Mouse (Mus musculus) limb, embryonic 11.5 days (tissue): ENCODE results near the gene Gm12184. TPM values are rescaled to one million over a fixed set of nuclear protein-coding genes. Genes with fewer than 3 reads are reported as not detected.

Experiments used
- ATAC-seq: fragments of 200-750 bp; cut with Nextera tagmentation; 2 replicates; pipeline ENCODE4 v1.8.0; 2017; ENCODE audit warnings: low read depth; ENCODE audit not compliant: insufficient number of reproducible peaks, low FRiP score, low TSS enrichment
- DNase-seq: peaks from one replicate; pipeline ENCODE4 v3.0.0-alpha.2; 2015; ENCODE audit warnings: low spot score
- H3K27ac ChIP-seq: fragments of 300-500 bp; sonication (generic); replicated peaks from 2 replicates; pipeline ENCODE4 v1.5.1; 2014; ENCODE audit warnings: low read depth, mild to moderate bottlenecking, low read length
- H3K27me3 ChIP-seq: fragments of 300-500 bp; sonication (generic); 2 replicates; pipeline ENCODE4 v1.6.1; 2014; ENCODE audit warnings: mild to moderate bottlenecking, low read length, mixed read lengths; ENCODE audit not compliant: control insufficient read depth, insufficient read depth
- H3K36me3 ChIP-seq: fragments of 300-500 bp; sonication (generic); 2 replicates; pipeline ENCODE4 v1.6.1; 2014; ENCODE audit warnings: mild to moderate bottlenecking, low read length, moderate library complexity, mixed read lengths; ENCODE audit not compliant: control insufficient read depth, insufficient read depth
- H3K4me1 ChIP-seq: fragments of 300-500 bp; sonication (generic); 2 replicates; pipeline ENCODE4 v1.6.1; 2014; ENCODE audit warnings: low read length, mixed read lengths; ENCODE audit not compliant: control insufficient read depth, insufficient read depth
- H3K4me2 ChIP-seq: fragments of 300-500 bp; sonication (generic); 2 replicates; pipeline ENCODE4 v1.6.1; 2014; ENCODE audit warnings: low read depth, mild to moderate bottlenecking, moderate library complexity; ENCODE audit not compliant: severe bottlenecking
- H3K4me3 ChIP-seq: fragments of 300-500 bp; sonication (generic); 2 replicates; pipeline ENCODE4 v1.5.1; 2014; ENCODE audit warnings: low read depth, low read length
- H3K9ac ChIP-seq: fragments of 300-500 bp; sonication (generic); 2 replicates; pipeline ENCODE4 v1.6.1; 2014; ENCODE audit warnings: mild to moderate bottlenecking, low read length
- H3K9me3 ChIP-seq: fragments of 300-500 bp; sonication (generic); 2 replicates; pipeline ENCODE4 v1.6.1; 2016; ENCODE audit warnings: low read length; ENCODE audit not compliant: control insufficient read depth
- WGBS: fragments of 180-500 bp; shearing (Covaris S2); extraction: QIAGEN DNeasy Blood & Tissue Kit; methylation state at CpG from one replicate; pipeline ENCODE4 v1.1.7; 2014; 5-methylcytosine and 5-hydroxymethylcytosine counted together
- polyA plus RNA-seq: library from polyadenylated mRNA; unstranded; fragments of >200 nt; fragmentation: Nextera tagmentation; extraction: Ambion mirVana; gene quantifications from 2 replicates; pipeline ENCODE4 v1.2.1, GENCODE M21; 2014

Gm12184 gene
- polyA plus RNA-seq, 1 experiment from 2014 or later: 9.4 TPM

DNA sequence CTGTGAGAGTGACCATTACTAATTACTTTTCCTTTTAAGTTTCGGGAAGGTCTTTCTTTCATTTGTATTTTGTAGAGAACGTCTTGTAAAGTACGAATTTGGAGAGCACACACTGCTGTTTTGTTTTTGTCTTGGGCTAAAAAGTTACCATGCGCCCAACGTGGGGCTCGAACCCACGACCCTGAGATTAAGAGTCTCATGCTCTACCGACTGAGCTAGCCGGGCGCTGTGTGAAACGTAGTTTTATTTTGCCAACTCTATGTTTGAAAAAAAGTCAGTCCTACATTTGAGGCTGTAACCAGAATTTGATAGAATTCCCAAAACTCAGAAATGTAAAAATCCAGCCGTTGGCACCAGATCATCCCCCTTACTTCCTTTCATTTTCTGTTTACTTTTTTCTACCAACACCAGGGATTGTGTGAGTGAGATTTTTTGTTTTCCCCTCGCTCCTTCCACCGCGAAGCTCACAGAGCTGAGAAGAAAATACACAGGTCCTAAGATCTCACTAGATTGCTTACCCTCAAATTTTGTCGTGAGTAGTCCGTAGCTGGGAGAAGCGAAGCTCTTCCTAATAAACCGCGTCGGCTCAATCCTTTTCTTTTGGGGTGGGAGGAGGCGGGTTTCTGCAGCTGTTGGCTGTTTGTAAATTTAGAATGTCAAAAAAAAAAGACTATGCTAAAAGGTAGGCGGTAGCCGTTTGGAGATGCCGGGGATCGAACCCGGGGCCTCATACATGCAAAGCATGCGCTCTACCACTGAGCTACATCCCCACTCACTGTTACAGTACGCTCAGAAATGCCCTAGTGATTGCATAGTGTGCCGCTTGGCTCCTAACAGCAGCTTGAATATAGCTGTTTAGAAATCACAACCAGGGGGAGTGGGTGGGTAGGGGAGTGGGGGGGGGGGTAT lies 7.5 kb upstream of the Gm12184 start:
- Histone ChIP-seq H3K36me3 (no peaks in the 10 kb centered on the region), H3K27me3 (peaks cover 5% of the 10 kb centered on the region), H3K4me3 (peak overlapping the region; percentile 55), H3K9ac (no peak overlapping the region), H3K9me3 (no peaks in the 10 kb centered on the region), H3K4me2 (peak overlapping the region; percentile 54), H3K27ac (no peak overlapping the region), H3K4me1 (no peaks in the 10 kb centered on the region)
- peak; percentile 87 for ATAC-seq
- under 1% methylated on average over 30 of the region's 30 CpGs for WGBS
- DNase-seq: peak; percentile 97

DNA sequence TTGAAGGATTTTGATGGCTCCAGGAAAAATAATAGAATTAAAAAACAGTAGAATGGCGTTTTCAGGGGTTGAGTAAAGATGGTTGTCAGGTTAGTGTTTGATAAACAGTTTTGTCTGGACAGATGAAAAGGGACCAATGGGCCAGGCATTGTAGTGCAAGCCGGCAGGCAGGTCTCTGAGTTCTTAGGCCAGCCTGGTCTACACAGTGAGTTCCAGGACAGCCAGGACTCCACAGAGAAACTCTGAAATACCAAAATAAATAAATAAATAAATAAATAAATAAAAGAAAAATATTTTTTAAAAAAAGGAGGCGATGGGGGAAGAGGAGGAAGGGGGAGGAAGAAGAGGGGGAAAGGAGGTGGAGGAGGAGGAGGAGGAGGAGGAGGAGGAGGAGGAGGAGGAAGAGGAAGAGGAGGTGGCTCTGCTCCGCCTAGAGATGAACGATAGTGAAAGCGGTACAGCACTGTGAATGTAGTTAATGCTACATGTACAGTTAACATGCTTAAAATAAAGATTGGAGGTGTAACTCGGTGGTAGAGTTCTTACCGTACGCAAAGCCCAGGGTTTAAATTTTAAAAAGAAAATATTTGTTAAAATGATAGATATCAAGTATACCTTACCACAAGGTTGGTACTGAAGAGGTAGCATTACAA lies 6.7 kb upstream of the Gm12184 start:
- no peaks in the 10 kb centered on the region for H3K36me3 ChIP-seq
- peak overlapping the region; percentile 22 for H3K4me2 ChIP-seq
- peak overlapping the region; percentile 55; the same call in 1 of the 2 replicates for H3K4me3 ChIP-seq
- H3K27me3 ChIP-seq: peaks cover 5% of the 10 kb centered on the region
- H3K9ac ChIP-seq: no peak overlapping the region
- no peaks in the 10 kb centered on the region for H3K9me3 ChIP-seq
- DNase-seq (no peak), ATAC-seq (no peak)
- H3K4me1 ChIP-seq: no peaks in the 10 kb centered on the region
- H3K27ac ChIP-seq: no peak overlapping the region
- 48% methylated on average over 8 of the region's 9 CpGs for WGBS

DNA sequence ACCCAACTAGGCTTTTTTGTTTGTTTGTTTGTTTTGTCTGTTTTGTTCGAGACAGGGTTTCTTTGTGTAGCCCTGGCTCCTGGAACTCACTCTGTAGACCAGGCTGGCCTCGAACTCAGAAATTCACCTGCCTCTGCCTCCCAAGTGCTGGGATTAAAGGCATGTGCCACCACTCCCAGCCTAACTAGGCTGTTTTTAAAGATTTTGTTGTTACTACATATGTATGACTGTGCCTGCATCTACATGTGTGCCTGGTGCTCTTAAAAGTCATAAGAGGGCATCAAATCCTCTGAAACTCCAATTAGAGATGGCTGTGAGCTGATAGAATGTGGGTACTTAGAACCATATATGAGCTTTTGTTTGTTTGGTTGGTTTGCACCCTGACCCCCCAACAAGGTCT lies 4.8 kb upstream of the Gm12184 start:
- 81% methylated on average over 2 of the region's 2 CpGs for WGBS
- ATAC-seq (no peak), DNase-seq (no peak)
- Histone ChIP-seq H3K4me3 (no peak overlapping the region), H3K4me2 (no peak overlapping the region), H3K36me3 (no peaks in the 10 kb centered on the region), H3K27ac (no peak overlapping the region), H3K9ac (no peak overlapping the region), H3K4me1 (no peaks in the 10 kb centered on the region), H3K27me3 (peaks cover under 1% of the 10 kb centered on the region), H3K9me3 (no peaks in the 10 kb centered on the region)

DNA sequence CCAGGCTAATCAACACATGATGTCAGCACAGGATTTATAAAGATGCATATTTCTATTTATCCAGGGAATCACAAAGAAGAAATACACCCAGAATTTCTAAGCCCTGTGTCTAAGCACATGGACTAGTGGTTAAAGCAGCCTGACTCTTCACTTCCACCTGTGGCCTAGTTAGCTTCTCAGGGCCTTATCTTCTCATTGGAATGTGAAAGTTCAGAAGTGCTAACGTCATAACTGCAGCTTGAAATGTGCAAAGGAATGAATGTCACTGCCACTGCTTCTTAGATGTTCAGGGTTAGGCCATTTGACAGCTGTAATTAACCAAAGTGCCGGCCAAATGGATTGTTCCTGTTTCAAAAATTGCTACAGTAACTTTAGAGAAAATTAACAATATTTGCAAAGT lies 3.8 kb upstream of the Gm12184 start:
- H3K9me3 ChIP-seq: no peaks in the 10 kb centered on the region
- no peaks in the 10 kb centered on the region for H3K4me1 ChIP-seq
- no peak overlapping the region for H3K27ac ChIP-seq
- ATAC-seq: no peak
- H3K36me3 ChIP-seq: no peaks in the 10 kb centered on the region
- no peak overlapping the region for H3K4me3 ChIP-seq
- 68% methylated on average over 2 of the region's 2 CpGs for WGBS
- H3K9ac ChIP-seq: no peak overlapping the region
- DNase-seq: no peak
- H3K27me3 ChIP-seq: no peaks in the 10 kb centered on the region
- no peak overlapping the region for H3K4me2 ChIP-seq

DNA sequence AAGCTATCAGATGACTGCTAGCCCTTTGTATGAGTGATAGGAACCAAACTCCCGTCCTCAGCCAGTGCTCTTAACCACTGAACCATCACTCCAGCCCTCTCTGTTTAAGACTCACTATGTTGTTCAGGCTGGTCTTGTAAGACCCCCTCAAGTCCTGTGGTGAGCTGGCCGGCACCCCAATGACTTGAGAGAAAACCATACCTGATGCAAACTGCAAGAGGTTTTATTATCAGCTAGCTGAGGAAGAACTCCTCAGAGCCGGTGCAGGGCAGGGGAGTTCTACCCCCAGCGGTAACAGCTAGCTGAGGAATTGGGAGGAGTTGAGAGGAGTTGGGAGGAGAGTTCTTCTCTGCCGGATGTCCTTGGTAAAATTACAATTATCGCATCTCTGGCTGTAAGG lies 1.5 kb upstream of the Gm12184 start:
- H3K9me3 ChIP-seq: no peaks in the 10 kb centered on the region
- H3K4me3 ChIP-seq: no peak overlapping the region
- DNase-seq (no peak), ATAC-seq (no peak)
- no peak overlapping the region for H3K4me2 ChIP-seq
- no peaks in the 10 kb centered on the region for H3K4me1 ChIP-seq
- WGBS: 81% methylated on average over 6 of the region's 6 CpGs
- H3K27ac ChIP-seq: no peak overlapping the region
- no peak overlapping the region for H3K9ac ChIP-seq
- H3K27me3 ChIP-seq: 0 out of 2 replicates have a peak, but pooled peaks cover 4% of the 10 kb centered on the region
- no peaks in the 10 kb centered on the region for H3K36me3 ChIP-seq

DNA sequence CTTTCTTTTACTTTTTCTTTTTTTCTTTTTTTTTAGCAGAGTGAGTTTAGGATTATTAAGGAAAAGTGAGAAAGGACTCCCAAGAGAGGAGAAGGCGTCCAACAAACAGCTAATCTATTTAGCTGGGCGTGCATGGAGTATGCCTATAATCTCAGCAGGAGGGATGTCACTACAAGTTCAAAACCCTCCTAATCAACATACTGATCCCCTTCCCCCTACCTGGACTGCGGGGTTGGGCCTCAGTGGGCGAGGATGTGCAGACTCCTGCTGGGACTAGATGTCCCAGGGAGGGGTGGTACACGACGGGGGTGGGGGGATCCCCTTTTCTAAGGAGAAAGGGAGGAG lies 269 bp upstream of the Gm12184 start:
- peak overlapping the region; percentile 37 for H3K9ac ChIP-seq
- no peaks in the 10 kb centered on the region for H3K4me1 ChIP-seq
- peak; percentile 40 for DNase-seq
- 0% methylated on average over 6 of the region's 6 CpGs for WGBS
- H3K27me3 ChIP-seq: 0 out of 2 replicates have a peak, but pooled peaks cover 4% of the 10 kb centered on the region
- no peaks in the 10 kb centered on the region for H3K36me3 ChIP-seq
- no peaks in the 10 kb centered on the region for H3K9me3 ChIP-seq
- H3K4me2 ChIP-seq: peak overlapping the region; percentile 46
- H3K27ac ChIP-seq: no peak overlapping the region
- H3K4me3 ChIP-seq: peak overlapping the region; percentile 38
- no peak for ATAC-seq

DNA sequence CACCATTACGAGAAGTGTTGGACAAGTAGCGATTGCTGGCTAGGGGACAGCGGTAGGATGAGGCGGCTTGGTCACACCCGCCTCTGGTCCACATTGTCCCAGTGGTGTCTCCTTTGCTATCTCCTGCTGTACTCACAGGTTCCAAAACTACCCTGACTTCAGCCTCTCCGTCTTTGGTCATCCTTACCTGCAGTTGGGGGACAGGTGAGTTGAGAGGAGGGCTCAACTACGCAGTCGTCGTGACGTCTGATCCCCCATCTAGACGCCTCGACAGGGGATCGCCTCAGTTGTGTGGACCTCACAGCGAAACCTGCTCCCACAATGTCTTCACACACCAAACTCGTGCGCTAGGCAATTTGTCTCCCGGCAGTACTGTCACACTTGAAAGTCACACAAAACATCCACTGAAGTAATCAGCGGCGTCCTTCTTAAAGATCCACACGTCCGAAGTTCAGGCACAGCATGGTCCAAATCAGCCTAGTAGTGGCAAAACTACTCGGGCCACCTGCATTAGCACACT lies 2.1 kb downstream of the Gm12184 start:
- no peak overlapping the region for H3K27ac ChIP-seq
- H3K4me2 ChIP-seq: peak overlapping the region; percentile 42
- no peaks in the 10 kb centered on the region for H3K4me1 ChIP-seq
- peak overlapping the region; percentile 27 for H3K4me3 ChIP-seq
- no peak overlapping the region for H3K9ac ChIP-seq
- 3% methylated on average over 22 of the region's 22 CpGs for WGBS
- DNase-seq (peak; percentile 36), ATAC-seq (no peak)
- 0 out of 2 replicates have a peak, but pooled peaks cover 4% of the 10 kb centered on the region for H3K27me3 ChIP-seq
- no peaks in the 10 kb centered on the region for H3K36me3 ChIP-seq
- H3K9me3 ChIP-seq: no peaks in the 10 kb centered on the region

DNA sequence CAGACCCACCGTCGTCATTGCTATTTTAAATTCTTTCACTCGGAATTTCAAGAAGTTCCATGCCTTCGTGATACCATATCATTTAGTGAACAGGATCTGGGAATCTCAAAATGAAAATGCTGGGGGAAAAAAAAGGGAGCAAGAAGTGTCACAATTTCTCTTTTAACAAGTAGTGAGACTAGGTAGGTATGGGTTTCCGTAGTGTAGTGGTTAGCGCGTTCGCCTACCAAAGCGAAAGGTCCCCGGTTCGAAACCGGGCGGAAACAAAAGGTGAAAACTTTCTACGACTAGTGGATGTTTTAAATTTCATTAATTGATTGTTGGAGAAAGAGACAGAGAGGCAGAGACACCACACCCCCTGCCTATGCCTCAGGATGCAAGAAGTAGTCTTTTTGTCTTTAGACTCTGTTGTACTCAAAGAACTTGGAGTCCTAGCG lies 2.9 kb downstream of the Gm12184 start:
- 0 out of 2 replicates have a peak, but pooled peaks cover 4% of the 10 kb centered on the region for H3K27me3 ChIP-seq
- no peaks in the 10 kb centered on the region for H3K4me1 ChIP-seq
- peak overlapping the region; percentile 42 for H3K4me2 ChIP-seq
- peak overlapping the region; percentile 27 for H3K4me3 ChIP-seq
- H3K9me3 ChIP-seq: no peaks in the 10 kb centered on the region
- under 1% methylated on average over 15 of the region's 15 CpGs for WGBS
- no peak overlapping the region for H3K9ac ChIP-seq
- H3K36me3 ChIP-seq: no peaks in the 10 kb centered on the region
- peak; percentile 89 for DNase-seq
- ATAC-seq: peak; percentile 10; the same call in 1 of the 2 replicates
- H3K27ac ChIP-seq: no peak overlapping the region
